Mouse (Mus musculus): ENCODE results near the gene Klk4.

- TF ChIP-seq CTCF (IDR thresholded peaks at IDR 0.05) (no peak), EP300 (IDR thresholded peaks at IDR 0.05) (no peak)
Observed at GRCm38 (mm10) chr7:43843801-43844200, 37.2 kb upstream of the Klk4 start.

All from lung, postnatal 0 days (tissue).